Mouse (Mus musculus) kidney, embryonic 16.5 days (tissue): Measurements from ENCODE around the gene Timd4. TPM values are rescaled to one million over a fixed set of nuclear protein-coding genes. Genes with fewer than 3 reads are reported as not detected.

Source experiments
- ATAC-seq: fragments of 200-750 bp; cut with Nextera tagmentation; 2 replicates; pipeline ENCODE4 v1.8.0; 2017; ENCODE audit warnings: moderate TSS enrichment; ENCODE audit not compliant: low FRiP score, low TSS enrichment
- H3K27ac ChIP-seq: fragments of 300-500 bp; sonication (generic); 2 replicates; pipeline ENCODE4 v1.5.1; 2014; ENCODE audit warnings: low read length
- H3K27me3 ChIP-seq: fragments of 300-500 bp; sonication (generic); 2 replicates; pipeline ENCODE4 v1.6.1; 2014; ENCODE audit warnings: low read length, control low read depth, mixed read lengths; ENCODE audit not compliant: insufficient read depth
- H3K36me3 ChIP-seq: fragments of 300-500 bp; sonication (generic); 2 replicates; pipeline ENCODE4 v1.6.1; 2014; ENCODE audit warnings: low read length, control low read depth, mixed read lengths; ENCODE audit not compliant: insufficient read depth
- H3K4me1 ChIP-seq: fragments of 300-500 bp; sonication (generic); 2 replicates; pipeline ENCODE4 v1.6.1; 2014; ENCODE audit warnings: low read length, control low read depth, mixed read lengths; ENCODE audit not compliant: insufficient read depth
- H3K4me2 ChIP-seq: fragments of 300-500 bp; sonication (generic); replicated peaks from 2 replicates; pipeline ENCODE4 v1.6.1; 2014; ENCODE audit warnings: low read depth, low read length
- H3K4me3 ChIP-seq: fragments of 300-500 bp; sonication (generic); 2 replicates; pipeline ENCODE4 v1.5.1; 2014; ENCODE audit warnings: mild to moderate bottlenecking, low read length
- H3K9ac ChIP-seq: fragments of 300-500 bp; sonication (generic); replicated peaks from 2 replicates; pipeline ENCODE4 v1.6.1; 2014; ENCODE audit warnings: low read length
- H3K9me3 ChIP-seq: fragments of 300-500 bp; sonication (generic); 2 replicates; pipeline ENCODE4 v1.6.1; 2016; ENCODE audit warnings: low read length, control low read depth
- WGBS: fragments of 180-500 bp; shearing (Covaris S2); extraction: QIAGEN DNeasy Blood & Tissue Kit; methylation state at CpG from one replicate; pipeline ENCODE4 v1.1.7; 2014; 5-methylcytosine and 5-hydroxymethylcytosine counted together
- polyA plus RNA-seq: library from polyadenylated mRNA; unstranded; fragments of >200 nt; fragmentation: Nextera tagmentation; extraction: Ambion mirVana; gene quantifications from 2 replicates; pipeline ENCODE4 v1.2.1, GENCODE M21; 2015

Timd4 gene
- 0.32 and 0.39 TPM in 2 replicates for polyA plus RNA-seq

- H3K36me3 ChIP-seq = no peaks in the 10 kb centered on the region
- no peak within 1 kb of the TSS for H3K27ac ChIP-seq
- H3K4me1 ChIP-seq = no peaks in the 10 kb centered on the region
- no peak for ATAC-seq
- no peak within 1 kb of the TSS for H3K9ac ChIP-seq
- H3K9me3 ChIP-seq = no peaks in the 10 kb centered on the region
- 88% methylated on average over 5 of the region's 5 CpGs for WGBS
- no peaks in the 10 kb centered on the region for H3K27me3 ChIP-seq
- H3K4me2 ChIP-seq = no peak within 1 kb of the TSS
- no peak within 1 kb of the TSS for H3K4me3 ChIP-seq
Observed at GRCm38 (mm10) chr11:46810511-46810910, at the start of gene Timd4. Gene Timd4 (plus strand): TSS chr11:46810800.

GRCm38 (mm10) chr11:46776879-46777278 is 33.7 kb upstream of the Timd4 start:
- no peak for ATAC-seq
- Histone ChIP-seq H3K36me3 (no peaks in the 10 kb centered on the region), H3K9ac (no peak overlapping the region), H3K4me2 (no peak overlapping the region), H3K4me1 (no peaks in the 10 kb centered on the region), H3K27me3 (no peaks in the 10 kb centered on the region), H3K4me3 (no peak overlapping the region), H3K27ac (no peak overlapping the region), H3K9me3 (no peaks in the 10 kb centered on the region)
- WGBS = 66% methylated on average over 3 of the region's 3 CpGs

GRCm38 (mm10) chr11:46779811-46780210 is 30.8 kb upstream of the Timd4 start:
- Histone ChIP-seq H3K4me3 (no peak overlapping the region), H3K4me2 (no peak overlapping the region), H3K36me3 (no peaks in the 10 kb centered on the region), H3K27me3 (no peaks in the 10 kb centered on the region), H3K4me1 (no peaks in the 10 kb centered on the region), H3K9me3 (no peaks in the 10 kb centered on the region), H3K27ac (no peak overlapping the region), H3K9ac (no peak overlapping the region)
- WGBS = 80% methylated on average over 2 of the region's 2 CpGs
- no peak for ATAC-seq

- ATAC-seq = no peak
- WGBS = 94% methylated on average over 2 of the region's 2 CpGs
- H3K36me3 ChIP-seq = no peaks in the 10 kb centered on the region
Observed at GRCm38 (mm10) chr11:46804440-46804839, 6.2 kb upstream of the Timd4 start.

GRCm38 (mm10) chr11:46817692-46818091 is 7.1 kb downstream of the Timd4 start:
- Histone ChIP-seq H3K4me2 (no peak overlapping the region), H3K9me3 (no peaks in the 10 kb centered on the region), H3K9ac (no peak overlapping the region), H3K4me3 (no peak overlapping the region), H3K4me1 (no peaks in the 10 kb centered on the region), H3K36me3 (no peaks in the 10 kb centered on the region), H3K27me3 (no peaks in the 10 kb centered on the region), H3K27ac (no peak overlapping the region)
- 87% methylated on average over 5 of the region's 5 CpGs for WGBS
- no peak for ATAC-seq

More at GRCm38 (mm10) chr11:46804440-46804839, 6.2 kb upstream of the Timd4 start:
- Histone ChIP-seq H3K4me2 (no peak overlapping the region), H3K27ac (no peak overlapping the region), H3K27me3 (no peaks in the 10 kb centered on the region), H3K4me1 (no peaks in the 10 kb centered on the region), H3K9ac (no peak overlapping the region), H3K4me3 (no peak overlapping the region), H3K9me3 (no peaks in the 10 kb centered on the region)

GRCm38 (mm10) chr11:46819930-46820329 is 9.3 kb downstream of the Timd4 start:
- Histone ChIP-seq H3K4me1 (no peaks in the 10 kb centered on the region), H3K36me3 (no peaks in the 10 kb centered on the region), H3K27me3 (no peaks in the 10 kb centered on the region), H3K9me3 (no peaks in the 10 kb centered on the region), H3K4me3 (no peak overlapping the region), H3K9ac (no peak overlapping the region), H3K27ac (no peak overlapping the region), H3K4me2 (no peak overlapping the region)
- WGBS = 53% methylated on average over 4 of the region's 4 CpGs
- no peak for ATAC-seq

- ATAC-seq = no peak
- H3K27ac ChIP-seq = no peak overlapping the region
- WGBS = 56% methylated on average over 2 of the region's 2 CpGs
Observed at GRCm38 (mm10) chr11:46830348-46830747, 19.7 kb downstream of the Timd4 start.

GRCm38 (mm10) chr11:46835080-46835479 is 24.5 kb downstream of the Timd4 start:
- WGBS = 67% methylated on average over 1 of the region's 1 CpGs
- H3K4me3 ChIP-seq = no peak overlapping the region
- no peaks in the 10 kb centered on the region for H3K4me1 ChIP-seq
- H3K4me2 ChIP-seq = no peak overlapping the region
- H3K9ac ChIP-seq = no peak overlapping the region
- no peaks in the 10 kb centered on the region for H3K9me3 ChIP-seq
- H3K36me3 ChIP-seq = no peaks in the 10 kb centered on the region
- H3K27me3 ChIP-seq = no peaks in the 10 kb centered on the region
- H3K27ac ChIP-seq = no peak overlapping the region
- ATAC-seq = no peak

More at GRCm38 (mm10) chr11:46830348-46830747, 19.7 kb downstream of the Timd4 start:
- H3K27me3 ChIP-seq = no peaks in the 10 kb centered on the region
- H3K9me3 ChIP-seq = no peaks in the 10 kb centered on the region
- no peak overlapping the region for H3K4me2 ChIP-seq
- H3K4me1 ChIP-seq = no peaks in the 10 kb centered on the region
- H3K36me3 ChIP-seq = no peaks in the 10 kb centered on the region
- no peak overlapping the region for H3K4me3 ChIP-seq
- no peak overlapping the region for H3K9ac ChIP-seq

GRCm38 (mm10) chr11:46842015-46842726 is 31.6 kb downstream of the Timd4 start:
- H3K4me3 ChIP-seq = no peak overlapping the region
- H3K27me3 ChIP-seq = no peaks in the 10 kb centered on the region
- no peak overlapping the region for H3K9ac ChIP-seq
- 59% methylated on average over 2 of the region's 2 CpGs for WGBS
- no peaks in the 10 kb centered on the region for H3K36me3 ChIP-seq
- no peaks in the 10 kb centered on the region for H3K9me3 ChIP-seq
- ATAC-seq = peak; percentile 56; the same call in 1 of the 2 replicates
- peaks cover 3% of the 10 kb centered on the region; the same call in 1 of the 2 replicates for H3K4me1 ChIP-seq
- H3K4me2 ChIP-seq = no peak overlapping the region
- no peak overlapping the region for H3K27ac ChIP-seq

- Histone ChIP-seq H3K4me1 (peaks cover 24% of the 10 kb centered on the region), H3K9me3 (no peaks in the 10 kb centered on the region), H3K36me3 (no peaks in the 10 kb centered on the region), H3K4me2 (no peak overlapping the region), H3K4me3 (no peak overlapping the region), H3K27ac (peak overlapping the region; percentile 28; the same call in 1 of the 2 replicates), H3K27me3 (no peaks in the 10 kb centered on the region), H3K9ac (no peak overlapping the region)
- WGBS = 50% methylated on average over 1 of the region's 1 CpGs
- no peak for ATAC-seq
Observed at GRCm38 (mm10) chr11:46846661-46847060, 36.1 kb downstream of the Timd4 start.
